Mouse (Mus musculus): Measurements from ENCODE around the gene Olfr912. TPM values are rescaled to one million over a fixed set of nuclear protein-coding genes. Genes with fewer than 3 reads are reported as not detected.

The Olfr912 gene
- polyA plus RNA-seq (2015; fragmentation: Nextera tagmentation; extraction: Ambion mirVana) = not detected in 2 replicates

DNA sequence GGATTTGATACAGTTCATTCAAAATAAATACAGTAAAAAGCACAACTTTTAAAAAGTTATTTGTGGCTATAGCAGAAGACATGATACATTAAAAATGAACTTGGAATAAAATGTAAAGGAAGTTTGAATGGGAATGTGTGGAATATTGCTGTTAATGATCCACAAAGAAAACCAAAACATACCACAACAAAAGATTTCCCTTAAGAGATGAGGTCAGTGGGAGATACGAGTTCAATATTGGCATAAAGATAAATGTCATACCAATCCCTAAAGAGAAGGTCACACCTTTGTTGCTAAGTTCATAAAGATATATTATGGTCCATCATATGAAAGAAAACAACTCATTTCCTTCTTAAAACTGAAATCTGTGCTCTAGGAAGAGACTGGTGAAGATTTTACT, at the start of gene Olfr912:
Gene Olfr912, plus strand, starts transcription at position 301 of the 400 bp plus-strand sequence.
- H3K4me2 ChIP-seq (replicated peaks) = no peak within 1 kb of the TSS
- no peak within 1 kb of the TSS for H3K27ac ChIP-seq (replicated peaks)
- H3K36me3 ChIP-seq = no peaks in the 10 kb centered on the region
- no peaks in the 10 kb centered on the region for H3K9me3 ChIP-seq (replicated peaks)
- no peak for ATAC-seq (ENCODE audit: insufficient number of reproducible peaks, low FRiP score, low TSS enrichment, low read depth)
- 80% methylated on average over 1 of the region's 1 CpGs for WGBS
- no peak within 1 kb of the TSS for H3K9ac ChIP-seq
- no peak within 1 kb of the TSS for H3K4me3 ChIP-seq (replicated peaks)
- H3K27me3 ChIP-seq = no peaks in the 10 kb centered on the region
- H3K4me1 ChIP-seq = no peaks in the 10 kb centered on the region

DNA sequence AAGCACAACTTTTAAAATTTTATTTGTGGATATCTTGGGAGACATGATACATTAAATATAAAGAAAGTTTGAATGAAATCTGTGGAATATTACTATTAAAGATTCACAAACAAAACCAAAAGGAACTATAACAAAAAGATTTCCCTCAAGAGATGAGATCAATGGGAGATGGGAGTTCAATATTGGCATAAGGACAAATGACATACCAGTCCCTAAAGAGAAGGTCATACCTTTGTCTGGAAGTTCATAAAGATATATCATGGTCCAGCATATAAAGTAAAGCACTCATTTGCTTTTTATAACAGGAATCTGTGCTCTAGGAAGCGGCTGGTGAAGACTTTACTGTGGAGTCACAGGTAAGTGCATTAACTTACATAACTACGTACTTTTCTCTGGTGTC, 42.4 kb upstream of the Olfr912 start, which contains the start of gene Olfr910:
Gene Olfr910, plus strand, starts transcription at position 301 of the 400 bp plus-strand sequence.
- H3K4me2 ChIP-seq (replicated peaks) = no peak within 1 kb of the TSS
- 87% methylated on average over 2 of the region's 2 CpGs for WGBS
- no peak within 1 kb of the TSS for H3K9ac ChIP-seq
- no peak within 1 kb of the TSS for H3K27ac ChIP-seq (replicated peaks)
- H3K4me3 ChIP-seq (replicated peaks) = no peak within 1 kb of the TSS
- no peaks in the 10 kb centered on the region for H3K9me3 ChIP-seq (replicated peaks)
- H3K27me3 ChIP-seq = no peaks in the 10 kb centered on the region
- no peak for ATAC-seq (ENCODE audit: insufficient number of reproducible peaks, low FRiP score, low TSS enrichment, low read depth)
- H3K36me3 ChIP-seq = no peaks in the 10 kb centered on the region
- H3K4me1 ChIP-seq = no peaks in the 10 kb centered on the region

DNA sequence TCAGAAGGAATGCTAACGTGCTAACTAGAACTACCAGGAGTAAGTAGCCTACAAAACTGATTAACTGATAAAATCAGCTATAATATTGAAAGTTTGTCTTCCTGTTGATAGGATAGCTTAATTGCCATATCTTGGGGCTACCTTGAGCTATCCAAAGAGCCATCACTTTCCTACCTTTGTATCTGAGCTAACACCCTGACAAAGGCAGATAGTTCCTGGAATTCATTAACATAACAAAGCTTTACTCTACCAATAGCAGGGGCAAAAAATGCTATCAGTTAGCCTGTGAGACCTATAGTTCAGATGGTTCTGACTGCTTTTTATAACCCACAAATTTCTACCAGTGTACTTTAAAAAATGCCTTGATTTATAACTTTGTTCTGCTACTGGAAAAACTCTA, 11.1 kb downstream of the Olfr912 start:
- H3K36me3 ChIP-seq = no peaks in the 10 kb centered on the region
- H3K9ac ChIP-seq = no peak overlapping the region
- 48% methylated on average over 1 of the region's 1 CpGs for WGBS

DNA sequence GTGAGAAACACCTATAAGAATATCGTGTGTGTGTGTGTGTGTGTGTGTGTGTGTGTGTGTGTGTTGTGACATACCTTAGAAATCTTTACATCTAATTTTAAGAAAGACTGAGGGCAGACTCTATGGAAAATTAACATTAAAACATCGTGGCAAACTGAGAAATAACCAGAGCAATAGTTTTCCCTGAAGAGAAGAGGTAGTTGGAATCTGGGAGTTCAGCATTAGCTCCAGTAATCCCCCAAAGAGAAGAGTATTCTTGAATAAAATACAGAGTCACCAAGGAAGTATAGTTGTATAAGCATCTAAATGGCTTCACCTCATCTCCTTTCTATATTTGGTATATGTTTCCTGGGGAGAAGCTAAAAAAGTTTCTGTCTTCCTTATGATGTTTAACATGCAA, 12.5 kb downstream of the Olfr912 start, which contains the start of gene Olfr913:
Gene Olfr913, plus strand, starts transcription at position 301 of the 400 bp plus-strand sequence.
- no peak within 1 kb of the TSS for H3K27ac ChIP-seq (replicated peaks)
- H3K4me3 ChIP-seq (replicated peaks) = no peak within 1 kb of the TSS
- no peak within 1 kb of the TSS for H3K9ac ChIP-seq
- no peaks in the 10 kb centered on the region for H3K4me1 ChIP-seq
- H3K27me3 ChIP-seq = no peaks in the 10 kb centered on the region
- no peak for ATAC-seq (ENCODE audit: insufficient number of reproducible peaks, low FRiP score, low TSS enrichment, low read depth)
- no peak within 1 kb of the TSS for H3K4me2 ChIP-seq (replicated peaks)
- H3K36me3 ChIP-seq = no peaks in the 10 kb centered on the region
- no peaks in the 10 kb centered on the region for H3K9me3 ChIP-seq (replicated peaks)
- WGBS = 57% methylated on average over 2 of the region's 2 CpGs

More for the DNA sequence above, 11.1 kb downstream of the Olfr912 start:
- Histone ChIP-seq H3K9me3 (replicated peaks) (no peaks in the 10 kb centered on the region), H3K27ac (replicated peaks) (no peak overlapping the region), H3K27me3 (no peaks in the 10 kb centered on the region), H3K4me3 (replicated peaks) (no peak overlapping the region), H3K4me2 (replicated peaks) (no peak overlapping the region), H3K4me1 (no peaks in the 10 kb centered on the region)
- ATAC-seq (ENCODE audit: insufficient number of reproducible peaks, low FRiP score, low TSS enrichment, low read depth) = no peak

DNA sequence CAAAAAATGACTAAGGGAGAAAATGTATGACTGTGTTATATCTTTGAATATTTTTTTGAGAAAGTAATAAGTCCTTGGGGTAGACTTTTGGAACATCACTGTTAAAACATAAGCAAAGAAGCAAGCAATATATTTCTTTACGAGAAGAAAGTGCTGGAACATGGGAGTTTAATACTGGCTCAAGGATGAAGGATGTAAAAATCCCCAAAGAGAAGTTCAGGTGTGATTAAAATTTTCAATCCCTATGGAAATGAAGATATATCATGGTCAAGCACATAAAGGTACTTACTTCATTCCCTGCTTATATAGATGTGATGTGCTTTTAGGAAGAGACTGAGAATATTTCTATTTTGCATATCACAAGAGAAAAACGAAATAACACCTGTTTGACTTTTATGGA, 24.8 kb downstream of the Olfr912 start, which contains the start of gene Olfr914:
Gene Olfr914, plus strand, starts transcription at position 301 of the 400 bp plus-strand sequence.
- no peaks in the 10 kb centered on the region for H3K27me3 ChIP-seq
- no peak within 1 kb of the TSS for H3K9ac ChIP-seq
- 58% methylated on average over 2 of the region's 2 CpGs for WGBS
- no peaks in the 10 kb centered on the region for H3K9me3 ChIP-seq (replicated peaks)
- no peaks in the 10 kb centered on the region for H3K4me1 ChIP-seq
- ATAC-seq (ENCODE audit: insufficient number of reproducible peaks, low FRiP score, low TSS enrichment, low read depth) = no peak
- H3K4me2 ChIP-seq (replicated peaks) = no peak within 1 kb of the TSS
- no peak within 1 kb of the TSS for H3K27ac ChIP-seq (replicated peaks)
- no peak within 1 kb of the TSS for H3K4me3 ChIP-seq (replicated peaks)
- no peaks in the 10 kb centered on the region for H3K36me3 ChIP-seq

DNA sequence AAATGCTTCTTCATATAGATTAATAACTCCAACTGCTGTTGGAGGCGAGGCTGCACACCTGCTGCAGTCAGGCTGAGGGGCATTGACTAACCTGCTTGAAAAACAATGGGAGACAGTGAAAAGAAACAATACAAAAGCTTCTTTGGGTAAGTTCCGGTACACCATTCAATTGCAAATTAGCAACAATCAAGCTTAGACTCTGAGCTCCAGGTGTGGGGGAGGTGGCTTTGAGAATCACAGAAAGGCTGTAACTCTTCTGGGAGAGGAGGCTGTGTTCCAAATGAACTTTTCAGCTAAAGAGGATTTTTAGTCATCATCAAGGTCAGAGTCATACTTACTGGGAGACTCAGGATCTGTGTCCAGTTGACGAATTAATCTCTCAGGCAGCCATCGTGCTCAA, 52.4 kb downstream of the Olfr912 start:
- H3K4me1 ChIP-seq = no peaks in the 10 kb centered on the region
- no peaks in the 10 kb centered on the region for H3K36me3 ChIP-seq
- no peak overlapping the region for H3K27ac ChIP-seq (replicated peaks)
- ATAC-seq (ENCODE audit: insufficient number of reproducible peaks, low FRiP score, low TSS enrichment, low read depth) = no peak
- H3K27me3 ChIP-seq = no peaks in the 10 kb centered on the region
- H3K9me3 ChIP-seq (replicated peaks) = no peaks in the 10 kb centered on the region
- H3K4me2 ChIP-seq (replicated peaks) = no peak overlapping the region
- no peak overlapping the region for H3K4me3 ChIP-seq (replicated peaks)
- WGBS = 79% methylated on average over 4 of the region's 4 CpGs
- H3K9ac ChIP-seq = no peak overlapping the region

Other genes with a start within 250 kb of the Olfr912 start
- gene Olfr898, start 231.8 kb upstream of the Olfr912 start, polyA plus RNA-seq (2015; fragmentation: Nextera tagmentation; extraction: Ambion mirVana) = not detected in 2 replicates
- gene Olfr250, start 213.3 kb upstream of the Olfr912 start, polyA plus RNA-seq (2015; fragmentation: Nextera tagmentation; extraction: Ambion mirVana) = 0.11 and 0.20 TPM in 2 replicates
- gene Olfr251, start 203.1 kb upstream of the Olfr912 start, polyA plus RNA-seq (2015; fragmentation: Nextera tagmentation; extraction: Ambion mirVana) = not detected in 2 replicates
- gene Olfr147, start 178.5 kb upstream of the Olfr912 start, polyA plus RNA-seq (2015; fragmentation: Nextera tagmentation; extraction: Ambion mirVana) = not detected in 2 replicates
- not detected in 2 replicates for gene Olfr901, start 150.7 kb upstream of the Olfr912 start, polyA plus RNA-seq (2015; fragmentation: Nextera tagmentation; extraction: Ambion mirVana)
- not detected in 2 replicates for gene Olfr902, start 132.5 kb upstream of the Olfr912 start, polyA plus RNA-seq (2015; fragmentation: Nextera tagmentation; extraction: Ambion mirVana)
- not detected in 2 replicates for gene Olfr904, start 117.0 kb upstream of the Olfr912 start, polyA plus RNA-seq (2015; fragmentation: Nextera tagmentation; extraction: Ambion mirVana)
- 0.05 TPM in 1 of 2 replicates, not detected in the other for gene Olfr905, start 109.1 kb upstream of the Olfr912 start, polyA plus RNA-seq (2015; fragmentation: Nextera tagmentation; extraction: Ambion mirVana)
- not detected in 2 replicates for gene Olfr906, start 93.1 kb upstream of the Olfr912 start, polyA plus RNA-seq (2015; fragmentation: Nextera tagmentation; extraction: Ambion mirVana)
- gene Olfr907, start 84.4 kb upstream of the Olfr912 start, polyA plus RNA-seq (2015; fragmentation: Nextera tagmentation; extraction: Ambion mirVana) = not detected in 2 replicates
- not detected in 2 replicates for gene Olfr911-ps1, start 58.6 kb upstream of the Olfr912 start, polyA plus RNA-seq (2015; fragmentation: Nextera tagmentation; extraction: Ambion mirVana)
- 0.11 TPM in 1 of 2 replicates, not detected in the other for gene Olfr910, start 42.3 kb upstream of the Olfr912 start, polyA plus RNA-seq (2015; fragmentation: Nextera tagmentation; extraction: Ambion mirVana)
- not detected in 2 replicates for gene Olfr913, start 12.6 kb downstream of the Olfr912 start, polyA plus RNA-seq (2015; fragmentation: Nextera tagmentation; extraction: Ambion mirVana)
- gene Olfr914, start 24.9 kb downstream of the Olfr912 start, polyA plus RNA-seq (2015; fragmentation: Nextera tagmentation; extraction: Ambion mirVana) = not detected in 2 replicates
- not detected in 2 replicates for gene Olfr916, start 79.7 kb downstream of the Olfr912 start, polyA plus RNA-seq (2015; fragmentation: Nextera tagmentation; extraction: Ambion mirVana)
- gene Olfr917, start 85.7 kb downstream of the Olfr912 start, polyA plus RNA-seq (2015; fragmentation: Nextera tagmentation; extraction: Ambion mirVana) = not detected in 2 replicates
- gene Olfr918, start 94.4 kb downstream of the Olfr912 start, polyA plus RNA-seq (2015; fragmentation: Nextera tagmentation; extraction: Ambion mirVana) = 0.05 TPM in 1 of 2 replicates, not detected in the other
- gene Olfr919, start 123.5 kb downstream of the Olfr912 start, polyA plus RNA-seq (2015; fragmentation: Nextera tagmentation; extraction: Ambion mirVana) = not detected in 2 replicates
- gene Vwa5a, start 138.1 kb downstream of the Olfr912 start, polyA plus RNA-seq (2015; fragmentation: Nextera tagmentation; extraction: Ambion mirVana) = 28.9 and 30.4 TPM in 2 replicates
- 0.04 TPM in 1 of 2 replicates, not detected in the other for gene Olfr920, start 172.1 kb downstream of the Olfr912 start, polyA plus RNA-seq (2015; fragmentation: Nextera tagmentation; extraction: Ambion mirVana)
- gene Olfr921, start 192.9 kb downstream of the Olfr912 start, polyA plus RNA-seq (2015; fragmentation: Nextera tagmentation; extraction: Ambion mirVana) = not detected in 2 replicates
- not detected in 2 replicates for gene Olfr922, start 234.4 kb downstream of the Olfr912 start, polyA plus RNA-seq (2015; fragmentation: Nextera tagmentation; extraction: Ambion mirVana)
- gene Olfr923, start 246.4 kb downstream of the Olfr912 start, polyA plus RNA-seq (2015; fragmentation: Nextera tagmentation; extraction: Ambion mirVana) = 0.70 and 0.88 TPM in 2 replicates